Mouse (Mus musculus): ENCODE data around the gene Fam69b.
"Not testable (repeated sequence)": the region's sequence is repeated elsewhere in the genome, so short reads cannot be mapped to it uniquely, and the experiment has no call there.

Fam69b gene

DNA sequence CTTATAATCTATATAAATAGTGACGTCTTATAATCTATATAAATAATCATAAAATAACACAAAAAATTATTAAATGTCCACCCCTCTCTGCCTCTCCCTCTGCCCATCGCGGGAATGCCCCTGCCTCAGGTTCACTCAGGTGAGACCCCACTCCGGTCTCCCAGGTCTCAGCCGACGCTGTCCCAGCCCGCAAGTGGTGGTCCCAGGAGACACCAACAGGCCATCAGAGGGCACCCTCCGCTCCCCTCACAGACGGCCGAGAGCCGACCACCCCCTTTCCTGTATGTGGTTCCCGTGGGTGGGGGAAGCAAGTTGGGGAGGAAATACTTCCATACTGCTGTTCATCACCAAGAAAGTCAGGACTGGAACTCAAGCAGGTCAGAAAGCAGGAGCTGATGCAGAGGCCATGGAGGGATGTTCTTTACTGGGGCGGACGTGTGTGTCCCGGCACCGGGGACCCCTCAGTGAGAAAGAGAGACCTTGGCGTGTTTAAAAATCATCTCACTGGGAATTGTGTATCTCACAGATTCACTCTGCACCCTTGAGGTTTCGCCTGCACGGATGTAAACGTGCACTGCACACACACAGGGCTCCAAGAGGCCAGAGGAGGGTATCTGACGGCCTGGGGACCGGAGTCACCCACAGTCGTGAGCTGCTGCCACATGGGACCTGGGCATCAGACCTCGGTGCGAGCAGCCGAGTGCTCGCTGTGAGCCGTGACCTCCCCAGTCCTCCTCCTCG, 33.7 kb downstream of the Fam69b start:
- DNase-seq (ENCODE audit: low spot score) = no peak

DNA sequence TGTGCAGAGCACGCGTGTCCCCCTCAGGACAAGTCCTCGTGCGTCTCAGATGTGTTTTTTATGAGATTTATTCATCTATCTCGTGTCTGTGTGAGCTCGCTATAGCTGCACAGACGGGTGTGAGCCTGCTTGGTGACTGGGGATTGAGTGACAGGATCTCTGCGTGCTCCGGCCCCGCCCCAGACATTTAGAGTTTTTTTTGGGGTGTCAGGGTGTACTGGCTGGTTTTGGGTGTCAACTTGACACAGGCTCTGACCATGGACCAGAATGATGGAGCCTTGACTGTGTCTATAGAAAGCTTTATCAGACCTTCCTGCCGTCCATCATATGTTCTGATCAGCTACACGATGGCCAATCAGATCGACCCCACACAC, 34.2 kb downstream of the Fam69b start:
- DNase-seq (ENCODE audit: low spot score) = no peak

GRCm38 (mm10) chr2:26663112-26663511, 34.9 kb downstream of the Fam69b start:
- no peak for DNase-seq (ENCODE audit: low spot score)

GRCm38 (mm10) chr2:26663551-26663950, 35.3 kb downstream of the Fam69b start:
- DNase-seq (ENCODE audit: low spot score) = not testable (repeated sequence)

- DNase-seq (ENCODE audit: low spot score) = no peak
These were observed 40.5 kb downstream of the Fam69b start for GRCm38 (mm10) chr2:26668746-26669145.

DNA sequence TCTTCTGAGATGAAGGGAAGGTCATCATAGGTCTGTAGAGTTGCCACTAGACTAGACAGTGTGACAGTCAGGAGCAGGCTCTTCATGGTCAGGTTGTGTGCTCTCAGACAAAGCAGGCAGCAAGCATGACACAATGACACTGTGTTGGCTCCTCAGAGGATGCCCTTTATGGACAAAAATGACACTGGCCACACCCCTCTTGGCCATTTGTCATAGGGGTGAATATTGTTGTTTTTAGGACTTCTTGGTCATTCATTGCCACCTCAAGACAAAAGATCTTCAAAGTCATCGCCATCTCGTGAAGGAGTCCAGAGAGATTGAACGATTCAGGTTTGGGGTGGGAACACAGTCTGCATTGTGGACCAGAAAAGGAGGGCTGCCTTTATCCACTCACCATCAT, 42.9 kb downstream of the Fam69b start, which contains the start of gene Lcn4:
Lcn4 (minus strand) TSS at position 101 of the 400 bp plus-strand sequence.
- DNase-seq (ENCODE audit: low spot score) = no peak

Data from layer of hippocampus, adult 9-10 months (tissue).